Mouse (Mus musculus) stomach, embryonic 14.5 days (tissue): ENCODE data around the gene Aen. TPM values are rescaled to one million over a fixed set of nuclear protein-coding genes. Genes with fewer than 3 reads are reported as not detected.

Experiments used
- ATAC-seq: fragments of 200-750 bp; cut with Nextera tagmentation; 2 replicates; pipeline ENCODE4 v1.8.0; 2017; ENCODE audit warnings: low read depth, moderate TSS enrichment; ENCODE audit not compliant: insufficient number of reproducible peaks, insufficient read depth, low FRiP score
- H3K27ac ChIP-seq: fragments of 300-500 bp; sonication (generic); 2 replicates; pipeline ENCODE4 v1.5.1; 2014; ENCODE audit warnings: mild to moderate bottlenecking, low read length, moderate library complexity, mixed read lengths
- H3K27me3 ChIP-seq: fragments of 300-500 bp; sonication (generic); 2 replicates; pipeline ENCODE4 v1.6.1; 2014; ENCODE audit warnings: low read length, control low read depth, mixed read lengths; ENCODE audit not compliant: control insufficient read depth, insufficient read depth
- H3K36me3 ChIP-seq: fragments of 300-500 bp; sonication (generic); 2 replicates; pipeline ENCODE4 v1.6.1; 2014; ENCODE audit warnings: mild to moderate bottlenecking, control low read depth, low read length, moderate library complexity, mixed read lengths; ENCODE audit not compliant: control insufficient read depth, insufficient read depth
- H3K4me1 ChIP-seq: fragments of 300-500 bp; sonication (generic); 2 replicates; pipeline ENCODE4 v1.6.1; 2014; ENCODE audit warnings: low read length, control low read depth, mixed read lengths; ENCODE audit not compliant: control insufficient read depth, insufficient read depth
- H3K4me2 ChIP-seq: fragments of 300-500 bp; sonication (generic); replicated peaks from 2 replicates; pipeline ENCODE4 v1.6.1; 2014; ENCODE audit warnings: low read depth, low read length, control low read depth
- H3K4me3 ChIP-seq: fragments of 300-500 bp; sonication (generic); 2 replicates; pipeline ENCODE4 v1.5.1; 2014; ENCODE audit warnings: low read depth, low read length, control low read depth
- H3K9ac ChIP-seq: fragments of 300-500 bp; sonication (generic); replicated peaks from 2 replicates; pipeline ENCODE4 v1.6.1; 2014; ENCODE audit warnings: low read depth, mild to moderate bottlenecking, control low read depth, low read length, moderate library complexity, mixed read lengths
- H3K9me3 ChIP-seq: fragments of 300-500 bp; sonication (generic); 2 replicates; pipeline ENCODE4 v1.6.1; 2016; ENCODE audit warnings: low read depth, low read length, control low read depth; ENCODE audit not compliant: control insufficient read depth
- WGBS: fragments of 180-500 bp; shearing (Covaris S2); extraction: QIAGEN DNeasy Blood & Tissue Kit; methylation state at CpG from one replicate; pipeline ENCODE4 v1.1.7; 2014; 5-methylcytosine and 5-hydroxymethylcytosine counted together
- polyA plus RNA-seq: library from polyadenylated mRNA; unstranded; fragments of >200 nt; fragmentation: Nextera tagmentation; extraction: Ambion mirVana; gene quantifications from 2 replicates; pipeline ENCODE4 v1.2.1, GENCODE M21; 2014

Aen gene
- polyA plus RNA-seq, 1 experiment from 2014 or later: 34.9 TPM

DNA sequence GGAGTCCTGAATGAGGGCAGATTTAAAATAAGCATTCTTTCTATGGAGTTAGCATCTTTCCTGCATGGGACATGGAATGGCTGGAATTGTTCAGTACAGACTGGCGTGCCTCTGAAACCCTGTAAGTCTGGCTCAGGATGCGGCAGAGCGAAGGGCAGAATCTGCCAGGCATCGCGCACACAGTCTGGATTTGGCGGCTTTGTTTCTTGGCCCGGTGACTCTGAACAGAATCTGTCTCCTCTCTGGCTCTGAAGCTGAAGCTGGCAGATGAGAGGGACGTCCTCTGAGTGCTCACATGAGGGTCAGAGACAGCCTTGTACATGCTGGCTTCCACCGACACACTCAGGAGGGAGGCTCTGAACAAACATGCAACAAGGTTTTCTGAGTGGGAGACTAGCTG lies 30.5 kb downstream of the Aen start:
- Histone ChIP-seq H3K4me1 (no peaks in the 10 kb centered on the region), H3K27me3 (no peaks in the 10 kb centered on the region), H3K36me3 (no peaks in the 10 kb centered on the region), H3K4me3 (no peak overlapping the region), H3K27ac (no peak overlapping the region), H3K9me3 (no peaks in the 10 kb centered on the region), H3K9ac (no peak overlapping the region), H3K4me2 (no peak overlapping the region)
- no peak for ATAC-seq
- 79% methylated on average over 9 of the region's 9 CpGs for WGBS

DNA sequence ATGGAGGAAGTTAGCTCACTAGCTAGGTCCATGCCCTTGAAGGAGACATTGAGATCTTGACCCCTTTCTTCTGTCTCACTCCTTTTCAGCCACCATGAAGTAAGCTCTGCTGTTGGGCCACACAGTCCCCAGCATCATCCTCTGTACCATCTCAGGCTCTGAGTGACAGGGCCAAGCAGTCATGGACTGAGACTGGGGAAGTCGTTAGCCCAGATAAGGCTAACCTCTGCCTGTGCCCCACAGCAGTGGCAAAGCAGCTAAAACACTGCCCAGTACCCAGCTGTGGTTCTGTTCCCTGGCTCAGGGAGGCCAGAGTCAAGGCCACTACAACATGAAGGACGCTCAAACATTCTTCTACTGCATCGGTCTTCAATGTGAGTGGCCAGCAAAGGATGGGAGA lies 31.6 kb downstream of the Aen start:
- 69% methylated on average over 3 of the region's 3 CpGs for WGBS
- Histone ChIP-seq H3K27ac (no peak overlapping the region), H3K27me3 (no peaks in the 10 kb centered on the region), H3K9ac (no peak overlapping the region), H3K4me1 (no peaks in the 10 kb centered on the region), H3K4me3 (no peak overlapping the region), H3K9me3 (no peaks in the 10 kb centered on the region), H3K36me3 (no peaks in the 10 kb centered on the region), H3K4me2 (no peak overlapping the region)
- ATAC-seq: no peak

DNA sequence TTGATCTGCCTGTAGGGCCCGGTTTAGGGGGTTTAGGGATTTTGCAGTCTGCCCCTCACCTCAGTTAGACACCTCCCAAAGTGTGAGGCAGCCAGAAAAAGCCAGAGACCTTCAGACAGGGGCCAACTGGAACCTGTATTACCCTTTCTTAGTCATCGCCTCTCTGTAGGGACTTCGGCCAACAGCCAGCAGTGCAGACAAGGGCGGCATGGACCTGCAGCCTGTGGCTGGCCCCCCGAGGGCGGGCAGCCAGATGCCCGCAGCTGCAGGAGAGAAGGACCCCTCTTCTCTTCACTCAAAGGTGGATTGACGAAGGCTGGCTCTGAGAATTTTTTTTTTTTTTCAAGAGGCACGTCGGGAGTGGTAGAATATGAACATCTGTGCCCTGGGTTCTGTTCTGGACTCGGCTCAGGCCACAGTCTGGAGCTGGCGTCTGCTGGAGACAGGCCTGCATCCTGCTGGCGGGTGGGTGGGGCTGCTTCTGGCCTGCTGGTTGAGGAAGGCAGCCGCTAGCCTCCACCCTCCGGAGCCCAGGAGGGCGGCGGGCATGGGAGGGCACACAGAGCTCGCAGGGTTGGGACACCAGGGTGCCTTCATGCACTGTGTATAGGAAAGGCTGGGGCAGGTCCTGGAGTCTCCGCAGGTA lies 43.4 kb downstream of the Aen start:
- Histone ChIP-seq H3K36me3 (no peaks in the 10 kb centered on the region), H3K27ac (no peak overlapping the region), H3K4me1 (no peaks in the 10 kb centered on the region), H3K9me3 (no peaks in the 10 kb centered on the region), H3K27me3 (no peaks in the 10 kb centered on the region), H3K4me2 (no peak overlapping the region), H3K4me3 (no peak overlapping the region), H3K9ac (no peak overlapping the region)
- WGBS: 59% methylated on average over 19 of the region's 19 CpGs
- no peak for ATAC-seq

DNA sequence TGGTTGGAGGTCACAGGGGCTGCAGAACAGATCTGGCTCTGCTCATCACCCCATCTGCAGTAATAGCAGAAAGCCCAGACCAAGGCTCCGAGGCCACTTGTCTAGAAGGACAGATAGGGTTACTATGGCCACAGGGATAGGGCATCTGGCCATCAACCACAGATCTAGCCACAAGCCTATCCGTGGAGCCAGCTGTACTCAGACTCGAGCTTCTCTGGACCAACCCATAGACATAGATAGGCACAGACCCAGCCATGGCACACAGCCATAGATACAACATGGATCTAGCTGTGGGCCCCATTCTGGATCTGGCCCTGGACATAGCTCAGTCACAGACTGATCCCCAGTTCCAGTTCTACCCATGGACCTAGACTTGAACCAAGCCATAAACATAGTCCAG lies 45.3 kb downstream of the Aen start:
- no peaks in the 10 kb centered on the region for H3K9me3 ChIP-seq
- H3K9ac ChIP-seq: no peak overlapping the region
- H3K27ac ChIP-seq: no peak overlapping the region
- H3K4me1 ChIP-seq: no peaks in the 10 kb centered on the region
- H3K36me3 ChIP-seq: no peaks in the 10 kb centered on the region
- no peak overlapping the region for H3K4me2 ChIP-seq
- WGBS: 92% methylated on average over 3 of the region's 3 CpGs
- ATAC-seq: no peak
- H3K4me3 ChIP-seq: no peak overlapping the region
- H3K27me3 ChIP-seq: no peaks in the 10 kb centered on the region

DNA sequence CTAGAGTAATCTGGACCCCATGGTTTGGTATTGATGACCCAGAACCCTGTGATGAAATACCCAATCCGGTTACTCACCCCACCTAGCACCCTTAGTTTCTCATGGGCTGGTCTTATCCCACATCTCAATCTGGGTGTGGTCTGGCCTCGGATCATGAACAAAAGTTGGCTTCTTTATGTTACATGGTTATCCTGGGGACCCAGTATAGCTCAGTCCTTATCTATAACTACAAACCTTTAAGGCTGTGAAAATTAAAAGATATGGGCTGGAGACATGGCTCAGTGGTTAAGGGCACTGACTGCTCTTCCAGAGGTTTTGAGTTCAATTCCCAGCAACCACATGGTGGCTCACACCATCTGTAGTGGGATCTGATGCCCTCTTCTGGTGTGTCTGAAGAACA lies 46.9 kb downstream of the Aen start:
- Histone ChIP-seq H3K9me3 (no peaks in the 10 kb centered on the region), H3K4me2 (no peak overlapping the region), H3K4me3 (no peak overlapping the region), H3K9ac (no peak overlapping the region), H3K36me3 (no peaks in the 10 kb centered on the region), H3K4me1 (no peaks in the 10 kb centered on the region), H3K27ac (no peak overlapping the region), H3K27me3 (no peaks in the 10 kb centered on the region)
- 93% methylated on average over 2 of the region's 2 CpGs for WGBS
- ATAC-seq: no peak

DNA sequence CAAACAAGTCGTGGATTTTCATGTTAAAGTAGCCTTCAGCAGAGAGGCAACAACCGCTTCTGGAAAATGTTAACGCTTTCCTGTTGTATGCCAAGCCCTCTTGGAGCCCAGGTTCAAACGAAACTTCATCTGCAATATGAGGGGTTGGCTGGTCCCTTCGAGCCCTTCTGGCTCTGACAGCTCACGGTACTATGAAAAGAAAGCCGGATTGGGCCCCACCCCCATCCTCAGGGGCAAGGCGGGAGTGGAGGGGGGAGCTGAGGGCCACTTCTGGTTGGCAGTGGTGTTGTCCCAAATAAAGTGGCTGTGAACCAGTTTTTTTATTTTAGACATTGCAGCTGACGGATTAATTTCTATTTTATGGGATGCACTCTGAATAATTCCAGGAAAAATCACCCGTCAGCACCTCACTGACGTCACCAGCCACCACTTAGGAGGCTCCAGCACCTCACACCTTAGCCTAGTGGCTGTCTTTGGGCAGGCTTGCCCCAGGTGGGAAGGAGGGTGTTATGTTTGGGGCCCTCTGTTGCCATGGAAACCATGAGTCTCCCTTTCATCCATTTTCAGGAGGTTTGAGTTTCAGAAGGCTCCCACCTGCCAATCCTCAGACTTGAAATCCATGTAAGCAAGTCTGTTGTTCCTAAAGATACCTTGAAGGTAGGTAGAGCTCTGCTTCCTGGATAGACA lies 58.4 kb downstream of the Aen start:
- WGBS: 22% methylated on average over 11 of the region's 11 CpGs
- ATAC-seq: no peak
- Histone ChIP-seq H3K9ac (no peak overlapping the region), H3K4me1 (no peaks in the 10 kb centered on the region), H3K36me3 (no peaks in the 10 kb centered on the region), H3K27me3 (no peaks in the 10 kb centered on the region), H3K27ac (no peak overlapping the region), H3K9me3 (no peaks in the 10 kb centered on the region), H3K4me3 (no peak overlapping the region), H3K4me2 (peak overlapping the region; percentile 18; the same call in 1 of the 2 replicates)

DNA sequence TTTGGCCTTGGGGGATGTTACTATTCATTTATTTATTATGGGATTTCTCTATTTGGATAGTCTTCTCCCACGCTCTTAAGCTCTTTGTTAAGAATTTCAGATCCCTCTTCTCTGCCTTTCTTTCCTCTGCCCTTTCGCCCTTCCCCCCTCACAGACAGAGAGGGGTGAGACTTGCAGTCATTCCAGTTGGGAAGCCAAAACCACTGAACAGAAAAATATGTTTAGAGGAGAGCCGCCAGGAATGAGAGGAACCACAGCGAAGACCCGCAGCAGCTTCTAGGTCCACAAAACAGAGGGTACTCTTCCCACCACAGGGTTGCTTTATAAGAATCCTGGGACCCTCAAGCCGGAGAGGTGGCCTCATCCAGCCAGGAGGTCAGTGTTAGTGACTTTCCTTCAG lies 59.0 kb downstream of the Aen start:
- Histone ChIP-seq H3K4me2 (no peak overlapping the region), H3K4me1 (no peaks in the 10 kb centered on the region), H3K36me3 (no peaks in the 10 kb centered on the region), H3K9ac (no peak overlapping the region), H3K27ac (no peak overlapping the region), H3K4me3 (no peak overlapping the region), H3K27me3 (no peaks in the 10 kb centered on the region), H3K9me3 (no peaks in the 10 kb centered on the region)
- 73% methylated on average over 6 of the region's 6 CpGs for WGBS
- no peak for ATAC-seq

DNA sequence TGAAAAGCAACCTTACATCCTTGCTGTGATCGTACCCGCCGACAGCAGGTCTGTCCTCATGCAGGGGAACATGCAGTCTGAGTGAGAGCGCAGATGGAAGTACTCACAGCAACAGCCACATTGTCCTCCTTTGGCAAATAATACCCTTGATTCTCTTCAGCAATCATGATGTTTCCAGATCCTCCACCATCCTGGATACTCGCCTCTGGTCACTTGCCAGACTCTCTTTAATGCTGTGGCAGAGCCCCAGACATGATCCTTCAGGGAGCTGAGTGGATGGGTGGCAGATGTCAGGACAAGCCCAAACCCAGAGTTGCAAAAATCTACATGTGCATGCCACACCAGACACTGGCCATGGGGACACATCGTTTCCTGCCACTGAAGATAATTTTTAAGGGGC lies 59.4 kb downstream of the Aen start:
- H3K4me2 ChIP-seq: no peak overlapping the region
- no peaks in the 10 kb centered on the region for H3K4me1 ChIP-seq
- no peak for ATAC-seq
- 81% methylated on average over 6 of the region's 6 CpGs for WGBS
- H3K27ac ChIP-seq: no peak overlapping the region
- H3K4me3 ChIP-seq: no peak overlapping the region
- no peak overlapping the region for H3K9ac ChIP-seq
- H3K9me3 ChIP-seq: no peaks in the 10 kb centered on the region
- H3K36me3 ChIP-seq: no peaks in the 10 kb centered on the region
- no peaks in the 10 kb centered on the region for H3K27me3 ChIP-seq
